Mouse (Mus musculus) testis, adult 2 months (tissue): ENCODE results near the gene Il25. TPM values are rescaled to one million over a fixed set of nuclear protein-coding genes. Genes with fewer than 3 reads are reported as not detected.
"Not testable (repeated sequence)": the region's sequence is repeated elsewhere in the genome, so short reads cannot be mapped to it uniquely, and the experiment has no call there.

ENCODE experiments used
- H3K27ac ChIP-seq: fragments of 200-500 bp; 2 replicates; pipeline ENCODE4 v1.5.1; 2012; ENCODE audit warnings: low read depth, low read length; ENCODE audit not compliant: control insufficient read depth, insufficient read depth
- H3K27me3 ChIP-seq: fragments of 200-500 bp; 2 replicates; pipeline ENCODE4 v1.6.1; 2012; ENCODE audit warnings: mild to moderate bottlenecking, low read length, moderate library complexity; ENCODE audit not compliant: control insufficient read depth, insufficient read depth
- H3K36me3 ChIP-seq: fragments of 200-500 bp; 2 replicates; pipeline ENCODE4 v1.6.1; 2012; ENCODE audit warnings: mild to moderate bottlenecking, low read length; ENCODE audit not compliant: control insufficient read depth, insufficient read depth
- H3K4me1 ChIP-seq: fragments of 200-500 bp; 2 replicates; pipeline ENCODE4 v1.6.1; 2012; ENCODE audit warnings: low read length; ENCODE audit not compliant: control insufficient read depth, insufficient read depth
- H3K4me3 ChIP-seq: fragments of 200-500 bp; 2 replicates; pipeline ENCODE4 v1.5.1; 2012; ENCODE audit warnings: low read depth, mild to moderate bottlenecking, low read length, moderate library complexity, mixed read lengths; ENCODE audit not compliant: control insufficient read depth
- CTCF ChIP-seq: fragments of 200-500 bp; IDR thresholded peaks from 2 replicates; pipeline ENCODE4 v1.5.1; 2012; ENCODE audit warnings: low read depth, mild to moderate bottlenecking, inconsistent platforms, low read length, moderate library complexity; ENCODE audit not compliant: control insufficient read depth, insufficient read depth, insufficient replicate concordance
- POLR2A ChIP-seq: fragments of 200-500 bp; IDR thresholded peaks from 2 replicates; pipeline ENCODE4 v1.6.1; 2012; ENCODE audit warnings: low read depth, mild to moderate bottlenecking, inconsistent platforms, low read length, moderate library complexity; ENCODE audit not compliant: control insufficient read depth
- polyA plus RNA-seq: library from polyadenylated mRNA; depleted of rRNA; stranded (reverse); fragments of >200 nt; gene quantifications from 2 replicates; pipeline ENCODE4 v1.2.3, GENCODE M21; 2012; rRNA removed

Il25 gene
- polyA plus RNA-seq, 1 experiment: not detected

- H3K27me3 ChIP-seq: no peaks in the 10 kb centered on the region
- H3K27ac ChIP-seq: no peak within 1 kb of the TSS
- H3K4me1 ChIP-seq: no peaks in the 10 kb centered on the region
- H3K4me3 ChIP-seq: no peak within 1 kb of the TSS
- H3K36me3 ChIP-seq: no peaks in the 10 kb centered on the region
- TF ChIP-seq POLR2A: no peak
- no peak for TF ChIP-seq CTCF
Observed at GRCm38 (mm10) chr14:54966320-54966977, 34.0 kb downstream of the Il25 start, which contains the start of gene Myh6. Gene Myh6 (minus strand): TSS chr14:54966927.

GRCm38 (mm10) chr14:54967874-54968273 lies 35.4 kb downstream of the Il25 start:
- no peak for TF ChIP-seq POLR2A
- no peak for TF ChIP-seq CTCF
- Histone ChIP-seq H3K27ac (no peak overlapping the region), H3K4me3 (no peak overlapping the region), H3K4me1 (no peaks in the 10 kb centered on the region), H3K36me3 (no peaks in the 10 kb centered on the region), H3K27me3 (no peaks in the 10 kb centered on the region)

GRCm38 (mm10) chr14:54968344-54968743 lies 35.8 kb downstream of the Il25 start:
- H3K4me1 ChIP-seq: no peaks in the 10 kb centered on the region
- H3K4me3 ChIP-seq: no peak overlapping the region
- H3K27ac ChIP-seq: no peak overlapping the region
- H3K36me3 ChIP-seq: no peaks in the 10 kb centered on the region
- TF ChIP-seq POLR2A: no peak
- no peak for TF ChIP-seq CTCF
- H3K27me3 ChIP-seq: no peaks in the 10 kb centered on the region

- not testable (repeated sequence) for H3K4me1 ChIP-seq, H3K27me3 ChIP-seq, H3K4me3 ChIP-seq, H3K36me3 ChIP-seq, H3K27ac ChIP-seq
Observed at GRCm38 (mm10) chr14:54972786-54973185, 40.3 kb downstream of the Il25 start.

GRCm38 (mm10) chr14:54974068-54974791 lies 41.7 kb downstream of the Il25 start:
- Histone ChIP-seq H3K27ac (no peak overlapping the region), H3K27me3 (no peaks in the 10 kb centered on the region), H3K36me3 (no peaks in the 10 kb centered on the region), H3K4me3 (no peak overlapping the region), H3K4me1 (no peaks in the 10 kb centered on the region; the same call in 1 of the 2 replicates)
- TF ChIP-seq CTCF: no peak
- no peak for TF ChIP-seq POLR2A

GRCm38 (mm10) chr14:54976633-54977032 lies 44.1 kb downstream of the Il25 start, which contains the start of gene Gm17428:
Gene Gm17428 (plus strand): TSS chr14:54976933.
- Histone ChIP-seq H3K4me1 (no peaks in the 10 kb centered on the region; the same call in 1 of the 2 replicates), H3K27me3 (no peaks in the 10 kb centered on the region), H3K36me3 (no peaks in the 10 kb centered on the region), H3K4me3 (no peak within 1 kb of the TSS), H3K27ac (no peak within 1 kb of the TSS)
- TF ChIP-seq POLR2A: no peak
- no peak for TF ChIP-seq CTCF

- Histone ChIP-seq H3K27me3 (no peaks in the 10 kb centered on the region), H3K4me3 (no peak overlapping the region), H3K4me1 (no peaks in the 10 kb centered on the region; the same call in 1 of the 2 replicates), H3K27ac (no peak overlapping the region), H3K36me3 (no peaks in the 10 kb centered on the region)
- TF ChIP-seq POLR2A: no peak
- TF ChIP-seq CTCF: no peak
Observed at GRCm38 (mm10) chr14:54978664-54979063, 46.2 kb downstream of the Il25 start.

GRCm38 (mm10) chr14:54981934-54982333 lies 49.4 kb downstream of the Il25 start:
- no peaks in the 10 kb centered on the region; the same call in 1 of the 2 replicates for H3K4me1 ChIP-seq
- H3K27me3 ChIP-seq: no peaks in the 10 kb centered on the region
- no peaks in the 10 kb centered on the region for H3K36me3 ChIP-seq
- H3K4me3 ChIP-seq: no peak overlapping the region
- TF ChIP-seq CTCF (no peak), POLR2A (no peak)
- H3K27ac ChIP-seq: no peak overlapping the region

Other genes with a start within 250 kb of the Il25 start
- 38.6 and 47.0 TPM in 2 replicates for gene 1700123O20Rik, start 246.5 kb upstream of the Il25 start, polyA plus RNA-seq
- 117 and 121 TPM in 2 replicates for gene Acin1, start 245.8 kb upstream of the Il25 start, polyA plus RNA-seq
- 0.22 and 0.32 TPM in 2 replicates for gene Gm29776, start 233.9 kb upstream of the Il25 start, polyA plus RNA-seq
- 0.22 and 0.32 TPM in 2 replicates for gene Cebpe, start 220.5 kb upstream of the Il25 start, polyA plus RNA-seq
- 18.8 and 27.5 TPM in 2 replicates for gene Slc7a8, start 150.7 kb upstream of the Il25 start, polyA plus RNA-seq
- 9.1 and 9.5 TPM in 2 replicates for gene Rnf212b, start 118.6 kb upstream of the Il25 start, polyA plus RNA-seq
- 94.0 and 97.4 TPM in 2 replicates for gene Homez, start 61.7 kb upstream of the Il25 start, polyA plus RNA-seq
- 5.4 TPM in 2 replicates for gene Ppp1r3e, start 55.1 kb upstream of the Il25 start, polyA plus RNA-seq
- gene Bcl2l2, start 49.3 kb upstream of the Il25 start, polyA plus RNA-seq: 29.4 and 31.2 TPM in 2 replicates
- gene Gm20521, start 49.3 kb upstream of the Il25 start, polyA plus RNA-seq: 2.0 and 2.2 TPM in 2 replicates
- gene Pabpn1, start 40.2 kb upstream of the Il25 start, polyA plus RNA-seq: 341 and 429 TPM in 2 replicates
- 27.3 and 27.8 TPM in 2 replicates for gene Slc22a17, start 19.6 kb upstream of the Il25 start, polyA plus RNA-seq
- gene Efs, start 6.6 kb upstream of the Il25 start, polyA plus RNA-seq: 1.6 and 1.7 TPM in 2 replicates
- gene Cmtm5, start 3.6 kb downstream of the Il25 start, polyA plus RNA-seq: not detected in 2 replicates
- gene Myh6, start 34.2 kb downstream of the Il25 start, polyA plus RNA-seq: 0.40 and 1.4 TPM in 2 replicates
- gene Gm17428, start 44.2 kb downstream of the Il25 start, polyA plus RNA-seq: not detected in 2 replicates
- gene Myh7, start 61.9 kb downstream of the Il25 start, polyA plus RNA-seq: 0.75 and 1.9 TPM in 2 replicates
- 10.6 and 13.1 TPM in 2 replicates for gene Ngdn, start 82.8 kb downstream of the Il25 start, polyA plus RNA-seq
- gene Zfhx2, start 159.6 kb downstream of the Il25 start, polyA plus RNA-seq: 3.8 and 4.4 TPM in 2 replicates
- 4.6 and 4.9 TPM in 2 replicates for gene Thtpa, start 162.1 kb downstream of the Il25 start, polyA plus RNA-seq
- gene Ap1g2, start 173.9 kb downstream of the Il25 start, polyA plus RNA-seq: 3.0 and 4.0 TPM in 2 replicates
- gene Jph4, start 184.2 kb downstream of the Il25 start, polyA plus RNA-seq: 6.6 and 7.4 TPM in 2 replicates